Mouse (Mus musculus): ENCODE measurements around the gene Daam1. TPM values are rescaled to one million over a fixed set of nuclear protein-coding genes. Genes with fewer than 3 reads are reported as not detected.

The Daam1 gene
- total RNA-seq, 2 experiments from 2014 or later = 12.3 to 14.6 TPM

DNA sequence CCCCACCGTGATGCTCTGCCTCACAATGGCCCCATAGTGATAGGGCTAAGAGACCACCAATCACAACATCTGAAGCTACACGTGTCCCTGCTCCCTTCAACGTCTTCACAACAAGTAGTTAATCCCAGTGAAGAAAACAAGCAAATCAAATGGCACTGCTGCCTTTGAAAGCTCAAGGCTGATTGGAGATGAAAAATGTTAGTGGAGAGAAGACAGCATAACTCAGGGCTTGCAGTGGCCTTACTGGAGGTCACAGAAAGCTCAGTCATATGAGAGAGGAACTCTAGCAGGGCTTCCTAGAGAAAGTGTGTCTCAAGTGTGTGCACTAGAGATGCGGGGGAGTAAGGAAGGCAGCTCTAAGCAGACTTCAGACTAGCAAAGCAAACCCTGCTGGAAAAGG is 131.7 kb downstream of the Daam1 start:
- no peak for ATAC-seq (ENCODE audit: poor library complexity, severe bottlenecking)

DNA sequence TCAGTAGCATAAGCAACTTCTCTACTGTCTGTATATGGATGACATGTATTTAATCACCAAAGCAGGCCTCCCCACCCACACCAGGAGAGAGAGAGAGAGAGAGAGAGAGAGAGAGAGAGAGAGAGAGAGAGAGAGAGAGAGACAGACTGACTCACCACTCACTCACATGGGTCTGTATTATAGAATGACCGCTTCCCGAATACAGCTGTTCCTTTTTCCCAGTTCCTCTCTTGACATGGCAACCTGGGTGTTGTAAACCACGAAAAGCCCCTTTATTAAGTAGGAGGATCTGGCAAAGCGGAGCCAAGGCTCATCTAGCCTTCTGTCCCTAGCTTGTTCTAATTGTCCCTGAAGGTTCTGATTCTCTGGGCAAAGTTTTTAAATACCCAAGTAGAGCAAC is 137.7 kb downstream of the Daam1 start:
- ATAC-seq (ENCODE audit: poor library complexity, severe bottlenecking) = peak; percentile 92

DNA sequence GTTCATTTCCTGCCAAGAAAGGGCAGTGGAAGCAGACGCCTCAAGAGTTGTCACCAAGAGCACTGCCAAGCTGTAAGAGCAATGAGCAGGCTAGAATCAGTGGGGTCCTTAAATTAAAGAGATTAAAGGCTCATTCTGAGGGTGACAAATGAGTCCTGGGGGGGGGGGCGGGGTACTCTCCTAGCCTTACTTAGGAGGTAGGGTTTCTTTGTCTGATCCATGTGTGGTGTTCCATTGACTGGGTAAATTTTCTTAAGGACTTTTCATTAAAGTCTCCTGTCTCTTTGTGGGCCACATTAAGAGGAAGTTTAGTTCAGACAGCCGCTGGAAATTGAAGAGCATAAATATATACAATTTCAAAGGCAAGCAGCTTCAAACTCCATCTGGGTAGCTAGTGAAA is 138.1 kb downstream of the Daam1 start:
- peak; percentile 7; the same call in 1 of the 2 replicates for ATAC-seq (ENCODE audit: poor library complexity, severe bottlenecking)

DNA sequence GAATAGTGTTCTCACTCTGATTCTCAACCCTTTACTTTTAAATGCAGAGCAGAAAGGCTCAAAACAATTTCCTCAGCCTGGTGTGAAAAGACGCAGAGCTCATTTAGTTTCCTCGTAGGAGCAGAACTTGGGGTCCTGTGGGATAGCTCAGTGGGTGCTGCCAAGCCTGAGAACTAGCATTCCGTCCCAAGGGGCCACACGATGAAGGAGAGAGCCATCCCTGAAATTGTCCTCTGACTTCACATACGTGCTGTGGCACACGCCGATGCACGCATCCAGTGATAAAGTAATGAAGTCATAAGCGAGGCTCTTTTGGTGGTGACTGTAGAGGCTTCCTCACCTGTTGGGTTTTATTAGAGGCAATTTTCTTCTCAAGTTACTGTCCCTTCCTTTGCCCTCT is 138.6 kb downstream of the Daam1 start:
- no peak for ATAC-seq (ENCODE audit: poor library complexity, severe bottlenecking)

DNA sequence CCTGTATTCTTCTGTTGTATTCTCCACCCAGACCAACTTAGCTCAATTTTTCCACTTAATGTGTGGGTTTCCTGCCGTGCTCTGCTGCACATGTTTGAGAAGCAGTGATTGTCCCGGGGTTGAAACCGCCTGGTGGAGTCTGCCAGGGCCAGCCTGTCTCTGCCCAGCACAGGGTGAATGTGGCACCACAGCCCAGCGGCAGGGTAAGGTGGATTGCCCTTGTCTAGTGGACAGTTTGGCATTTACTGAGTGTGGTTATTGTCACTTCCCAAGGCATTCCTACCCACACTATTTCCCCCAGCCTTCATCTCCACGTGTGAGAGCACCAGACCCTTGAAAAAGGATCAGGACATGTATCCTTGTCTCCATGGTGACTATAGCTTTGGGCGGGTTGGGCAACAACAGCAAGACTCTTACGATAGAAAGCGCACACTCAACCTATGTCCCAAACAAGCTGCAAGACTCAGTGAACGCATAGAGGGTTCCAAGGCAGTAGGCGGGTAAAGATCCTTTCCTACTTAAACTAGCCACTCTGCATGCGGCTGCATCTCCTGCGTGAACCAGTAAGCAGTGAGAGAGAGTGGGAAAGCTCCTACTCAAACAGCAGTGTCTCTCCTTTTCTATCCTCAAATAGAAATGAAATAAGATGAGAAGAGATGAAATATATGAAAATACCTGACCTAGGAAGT is 139.2 kb downstream of the Daam1 start:
- ATAC-seq (ENCODE audit: poor library complexity, severe bottlenecking) = no peak

DNA sequence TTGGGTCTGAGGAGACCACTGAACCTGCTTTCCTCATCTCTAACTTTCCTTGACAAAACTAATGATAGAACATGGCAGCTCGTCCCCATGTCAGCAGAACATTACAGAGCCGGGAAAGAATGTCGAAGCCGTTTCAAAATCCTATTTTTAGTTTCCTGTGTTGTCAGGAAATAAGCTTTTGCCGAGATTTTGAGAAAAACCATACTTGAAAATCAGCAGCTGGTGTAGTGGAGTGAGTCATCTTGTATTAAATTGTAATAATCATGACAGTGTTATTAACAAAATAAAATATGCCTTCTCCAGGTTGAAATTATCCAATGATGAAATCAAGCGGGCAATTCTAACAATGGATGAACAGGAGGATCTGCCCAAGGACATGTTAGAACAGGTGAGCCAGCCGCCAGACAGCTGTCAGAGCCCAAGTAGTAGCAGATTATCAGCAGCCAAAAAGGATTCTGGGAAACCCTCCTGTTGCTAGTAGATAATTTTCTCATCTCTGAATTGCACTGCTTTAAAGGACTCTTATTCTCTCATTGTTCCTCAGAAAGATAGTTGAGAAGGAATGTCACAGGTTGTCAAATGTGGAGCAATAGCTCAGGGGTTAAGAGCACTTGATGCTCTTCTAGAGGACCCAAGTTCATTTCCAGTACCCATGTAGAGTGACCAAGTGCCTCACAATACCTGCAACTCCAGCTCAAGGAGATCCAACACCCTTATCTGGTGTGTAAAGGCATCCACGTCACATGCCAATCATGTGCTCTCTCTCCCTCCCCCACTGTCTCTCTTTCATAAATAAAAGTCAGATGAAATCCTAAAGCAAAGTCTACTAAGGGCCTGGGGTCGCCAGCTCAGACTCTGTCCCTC is 140.1 kb downstream of the Daam1 start:
- ATAC-seq (ENCODE audit: poor library complexity, severe bottlenecking) = no peak

DNA sequence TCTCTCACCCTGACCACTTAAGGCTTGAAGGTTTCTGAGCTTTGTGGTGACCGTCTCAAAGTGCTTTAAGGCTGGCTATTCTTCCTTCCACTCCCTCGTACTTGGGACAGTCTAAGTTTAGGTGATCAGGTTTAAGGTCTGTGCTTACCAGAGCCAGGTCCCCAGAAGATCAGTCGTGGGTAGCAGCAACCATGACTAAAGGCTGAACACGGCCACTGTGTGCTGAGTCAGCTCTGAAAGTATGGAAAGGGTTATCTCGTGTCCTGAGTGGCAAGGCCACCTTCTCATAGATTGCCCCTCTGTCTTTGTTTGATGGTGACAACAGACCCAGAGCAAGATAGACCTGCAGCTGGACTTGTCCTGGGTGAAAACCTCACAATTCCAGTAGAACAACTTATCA is 141.2 kb downstream of the Daam1 start:
- ATAC-seq (ENCODE audit: poor library complexity, severe bottlenecking) = no peak

DNA sequence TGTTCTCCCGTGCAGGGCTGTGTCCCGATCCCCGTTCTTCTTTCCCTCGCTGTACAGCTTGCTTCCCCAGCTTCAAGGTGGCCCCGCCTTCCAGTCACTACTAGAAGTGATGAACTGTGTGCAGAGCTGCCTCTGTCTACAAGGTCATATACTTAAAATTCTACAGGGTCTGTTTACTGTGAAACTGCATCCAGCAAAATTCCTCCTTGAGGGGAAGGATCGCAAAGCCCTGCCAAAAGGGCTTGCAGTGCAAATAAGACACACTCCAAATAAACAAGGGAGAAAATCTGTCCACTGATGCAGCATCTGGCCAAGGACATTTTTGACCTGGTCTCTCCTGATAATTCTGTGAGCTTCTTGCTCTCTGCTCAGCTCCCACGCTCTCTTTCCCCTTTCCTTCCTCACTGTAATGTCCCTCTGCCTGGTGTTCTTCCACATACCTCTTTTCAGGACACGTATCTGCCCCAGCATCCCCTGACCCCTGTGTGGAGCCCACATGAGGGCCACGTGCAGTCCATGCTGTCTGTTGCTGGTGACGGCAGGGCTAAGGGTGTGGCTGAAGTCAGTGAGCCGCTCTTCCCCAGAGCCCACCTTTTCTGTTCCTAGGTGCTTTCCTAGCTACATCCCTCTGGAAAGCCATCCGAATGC is 141.9 kb downstream of the Daam1 start:
- ATAC-seq (ENCODE audit: poor library complexity, severe bottlenecking) = no peak

DNA sequence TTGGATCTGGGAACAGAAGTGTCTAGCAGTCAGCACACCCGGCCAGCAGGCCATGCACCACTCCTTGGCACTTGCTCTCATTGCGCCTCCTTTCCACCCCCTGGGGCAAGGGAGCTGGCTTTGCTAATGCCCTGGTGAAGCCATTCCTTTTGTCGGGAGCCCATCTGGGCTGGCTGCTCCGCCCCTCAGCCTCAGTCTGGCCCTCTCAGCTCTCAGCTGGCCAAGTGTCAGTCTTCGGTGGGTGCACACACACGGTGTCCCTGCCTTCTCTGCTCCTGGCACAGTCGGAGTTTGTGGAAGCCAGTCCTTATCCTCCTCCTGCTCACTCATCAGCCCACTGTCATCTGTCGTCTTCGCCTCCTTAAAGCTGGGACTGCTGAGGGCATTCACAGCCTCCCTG is 142.7 kb downstream of the Daam1 start:
- no peak for ATAC-seq (ENCODE audit: poor library complexity, severe bottlenecking)

DNA sequence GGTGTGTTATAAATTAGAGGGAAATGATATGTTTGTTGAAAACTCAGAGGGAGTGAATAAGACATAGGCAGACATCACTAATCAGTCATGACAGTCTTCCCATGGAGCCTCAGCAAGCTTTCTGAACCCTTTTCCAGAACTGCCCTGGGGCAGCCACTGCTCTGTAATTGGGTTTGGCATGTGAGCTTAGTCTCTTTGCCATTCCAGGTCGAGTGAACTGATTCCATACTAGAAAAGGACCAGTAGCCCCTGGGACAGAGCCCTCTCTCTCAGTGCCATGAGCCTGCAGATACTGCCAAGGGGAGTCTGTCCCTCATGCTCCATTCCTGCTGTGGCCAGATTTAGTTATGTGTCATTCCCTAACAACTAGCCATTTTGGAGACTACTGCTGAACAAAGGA is 144.7 kb downstream of the Daam1 start:
- no peak for ATAC-seq (ENCODE audit: poor library complexity, severe bottlenecking)

DNA sequence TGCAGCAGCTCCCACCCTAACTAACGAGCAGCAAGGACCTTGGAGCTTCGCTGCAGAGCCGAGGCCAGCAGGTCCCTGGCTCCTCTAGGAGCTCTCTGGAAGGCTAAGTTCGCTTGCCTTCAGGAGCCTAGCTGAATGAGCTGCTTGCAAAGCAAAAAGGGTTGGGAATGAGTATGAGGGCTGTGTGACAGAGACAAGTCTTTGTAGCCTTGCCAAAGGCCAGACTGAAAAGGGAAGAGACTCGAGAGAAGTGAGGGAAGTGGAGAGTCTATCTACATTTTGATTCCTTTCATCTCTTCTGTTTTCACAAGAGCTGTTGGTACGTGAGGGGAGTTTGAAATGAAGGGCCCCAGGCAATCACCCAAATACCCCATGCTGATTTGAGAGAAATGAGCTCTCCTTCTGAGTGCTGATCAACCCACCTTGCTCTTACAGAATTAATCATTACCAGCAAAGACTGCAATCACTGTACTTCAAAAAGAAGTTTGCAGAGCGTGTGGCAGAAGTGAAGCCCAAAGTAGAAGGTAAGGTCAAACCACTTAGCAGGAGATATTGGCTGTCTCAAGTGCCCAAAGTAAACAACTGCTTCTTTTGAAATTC is 145.6 kb downstream of the Daam1 start:
- ATAC-seq (ENCODE audit: poor library complexity, severe bottlenecking) = 0 out of 2 replicates have a peak, but pooled peaks have one; percentile 28

DNA sequence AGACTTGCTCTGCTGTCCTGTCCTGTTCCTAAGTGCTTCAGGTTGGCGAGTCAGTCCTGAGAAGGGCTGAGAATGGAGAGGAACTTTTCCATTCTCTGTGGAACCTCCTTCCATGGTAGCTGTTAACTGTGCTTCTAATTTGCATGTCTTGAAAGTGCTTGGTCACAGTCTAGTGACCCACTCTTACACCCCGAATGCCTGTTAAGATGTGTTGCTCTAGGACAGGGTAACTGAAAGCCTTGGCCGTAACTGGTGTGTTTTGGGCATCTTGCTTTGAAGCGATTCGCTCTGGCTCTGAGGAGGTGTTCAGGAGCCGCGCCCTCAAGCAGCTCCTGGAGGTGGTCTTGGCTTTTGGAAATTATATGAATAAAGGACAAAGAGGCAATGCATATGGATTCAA is 146.5 kb downstream of the Daam1 start:
- no peak for ATAC-seq (ENCODE audit: poor library complexity, severe bottlenecking)

DNA sequence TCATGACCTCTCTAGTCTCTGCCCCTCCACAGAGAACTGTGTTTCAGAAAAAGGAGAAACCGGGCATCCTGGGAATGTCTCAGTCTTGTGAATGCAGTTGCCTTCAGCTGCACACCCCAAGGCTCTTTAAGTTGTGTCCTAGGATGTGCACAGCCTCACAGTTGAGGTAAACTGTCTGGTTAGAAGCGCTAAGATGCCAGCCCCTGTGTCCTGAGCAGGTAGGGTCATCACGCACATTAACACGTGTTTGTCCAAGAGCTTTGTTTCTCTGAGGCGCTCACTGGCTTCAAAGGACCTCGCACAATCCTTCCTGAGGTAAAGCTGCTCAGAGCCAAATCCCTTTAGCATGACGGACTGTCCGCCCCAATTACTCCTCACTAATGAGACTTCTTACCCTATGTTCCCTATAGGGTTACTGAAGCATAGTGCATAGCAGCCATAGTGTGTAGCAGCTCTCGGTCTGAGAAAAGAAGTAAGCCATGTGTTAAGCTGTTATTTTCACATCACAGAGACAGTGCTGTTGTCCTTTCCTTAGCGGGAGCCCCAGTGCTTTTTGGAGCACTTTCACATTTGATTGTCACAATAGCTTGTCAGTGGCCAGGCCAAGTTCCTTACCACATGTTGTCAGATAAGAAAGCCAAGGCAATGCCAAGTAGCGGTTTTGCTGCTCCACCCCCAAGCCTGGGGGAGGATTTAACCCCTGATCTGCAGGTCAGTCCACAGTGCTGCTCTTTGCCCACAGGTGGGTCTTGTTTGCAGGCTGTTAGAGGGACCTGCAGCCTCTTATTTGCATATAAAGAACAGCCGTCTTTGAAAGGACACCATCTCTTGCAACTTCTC is 147.9 kb downstream of the Daam1 start:
- ATAC-seq (ENCODE audit: poor library complexity, severe bottlenecking) = peak; percentile 52

DNA sequence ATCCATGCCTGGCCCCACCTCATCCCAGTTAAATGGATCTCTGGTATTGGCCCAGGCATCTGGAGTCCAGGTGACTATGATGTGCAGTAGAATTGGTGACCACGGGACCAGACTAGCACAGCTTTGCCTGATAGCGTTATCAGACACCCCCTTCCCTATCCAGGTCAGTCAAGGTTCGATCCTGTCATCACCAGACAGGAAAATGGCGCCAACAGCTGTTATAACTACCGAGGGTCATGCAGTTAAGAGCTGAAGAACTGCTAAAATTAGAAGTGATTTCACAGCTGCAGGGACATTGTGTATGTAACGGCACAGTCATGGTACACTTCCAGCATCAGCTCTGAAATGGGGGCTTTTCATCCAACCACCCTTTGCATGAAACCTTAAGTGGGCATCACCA is 149.3 kb downstream of the Daam1 start:
- ATAC-seq (ENCODE audit: poor library complexity, severe bottlenecking) = no peak

DNA sequence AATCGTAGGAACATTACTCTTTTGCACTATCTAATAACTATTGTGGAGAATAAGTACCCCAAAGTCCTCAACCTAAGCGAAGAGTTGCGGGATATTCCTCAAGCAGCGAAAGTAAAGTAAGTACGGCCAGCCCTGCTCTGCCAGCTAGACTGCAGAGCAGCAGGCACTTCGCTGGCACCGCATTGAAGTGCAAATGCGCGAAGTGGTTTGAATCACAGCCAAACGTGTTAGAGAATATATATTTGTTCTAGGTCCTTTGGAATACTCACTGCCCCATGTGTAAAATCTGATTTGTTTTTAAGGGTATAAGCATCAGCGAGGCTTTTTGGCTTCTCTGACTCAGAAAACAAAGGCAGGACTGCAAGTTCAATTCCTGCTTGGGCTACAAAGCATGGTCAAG is 149.9 kb downstream of the Daam1 start:
- no peak for ATAC-seq (ENCODE audit: poor library complexity, severe bottlenecking)

DNA sequence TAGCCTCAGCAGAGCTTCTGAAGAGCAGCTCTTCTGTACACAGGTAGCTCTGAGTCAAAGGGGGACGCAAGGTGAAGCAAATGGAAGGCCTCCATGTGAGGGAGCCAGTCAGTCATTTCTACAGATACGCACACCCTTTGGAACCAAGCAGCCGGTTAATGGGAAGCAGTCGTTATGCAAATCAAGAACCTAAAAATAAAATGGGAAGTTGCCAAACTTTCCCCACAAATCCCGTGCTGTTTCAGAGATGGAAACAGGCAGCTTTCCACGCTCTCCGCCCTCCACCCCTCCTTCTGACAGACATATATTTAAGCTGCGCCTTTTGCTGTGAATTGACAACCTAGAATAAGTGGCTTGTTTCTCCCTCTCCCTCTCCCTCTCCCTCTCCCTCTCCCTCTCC is 150.4 kb downstream of the Daam1 start:
- peak; percentile 57 for ATAC-seq (ENCODE audit: poor library complexity, severe bottlenecking)

DNA sequence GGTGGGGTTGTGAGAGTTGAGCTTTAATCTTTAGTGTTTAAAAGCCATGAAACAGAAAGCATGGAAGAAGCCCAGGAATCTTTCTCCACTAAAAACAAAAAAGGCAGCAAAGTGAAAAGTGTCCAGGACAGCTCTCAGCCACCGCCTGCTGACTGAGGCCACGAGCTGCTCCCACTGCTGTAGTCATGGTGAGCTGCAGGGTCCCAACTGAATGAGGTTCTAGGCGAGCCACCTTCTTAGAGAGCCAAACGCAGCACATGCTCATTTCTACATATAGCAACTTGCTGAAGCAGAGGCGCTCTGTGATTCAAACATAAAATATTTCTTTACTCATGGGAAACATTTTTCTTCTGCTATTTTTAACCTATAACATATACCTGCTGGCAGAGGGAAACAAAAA is 150.9 kb downstream of the Daam1 start:
- ATAC-seq (ENCODE audit: poor library complexity, severe bottlenecking) = no peak

DNA sequence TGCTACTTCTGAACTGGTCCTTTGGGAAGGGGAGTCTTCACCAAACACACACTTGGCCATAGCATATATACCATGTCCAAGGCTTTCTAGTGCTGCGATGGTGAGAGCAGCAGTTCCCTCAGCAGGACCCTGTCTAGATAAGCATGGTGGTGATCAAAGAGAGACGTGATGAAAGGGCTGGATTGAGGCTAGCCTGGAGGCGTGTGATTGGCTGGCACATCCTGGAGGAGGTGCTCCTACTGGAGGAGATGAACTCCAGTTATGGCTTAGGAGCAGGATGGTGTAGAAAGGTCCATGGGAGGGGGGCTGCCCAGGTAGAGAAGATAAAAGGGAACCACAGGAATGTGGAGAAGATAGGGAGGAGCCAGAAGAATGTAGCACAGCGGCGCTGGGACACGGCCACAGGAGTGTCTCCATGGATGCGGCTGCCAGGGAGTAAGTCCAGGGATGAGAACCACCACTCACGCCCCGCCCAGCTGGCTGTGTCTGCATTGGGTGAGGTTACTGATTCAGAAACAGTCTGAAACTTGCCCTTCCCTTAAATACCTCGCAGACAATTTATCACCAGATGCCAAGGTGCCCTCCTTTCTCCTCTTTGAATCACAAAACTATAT is 152.3 kb downstream of the Daam1 start:
- ATAC-seq (ENCODE audit: poor library complexity, severe bottlenecking) = no peak

DNA sequence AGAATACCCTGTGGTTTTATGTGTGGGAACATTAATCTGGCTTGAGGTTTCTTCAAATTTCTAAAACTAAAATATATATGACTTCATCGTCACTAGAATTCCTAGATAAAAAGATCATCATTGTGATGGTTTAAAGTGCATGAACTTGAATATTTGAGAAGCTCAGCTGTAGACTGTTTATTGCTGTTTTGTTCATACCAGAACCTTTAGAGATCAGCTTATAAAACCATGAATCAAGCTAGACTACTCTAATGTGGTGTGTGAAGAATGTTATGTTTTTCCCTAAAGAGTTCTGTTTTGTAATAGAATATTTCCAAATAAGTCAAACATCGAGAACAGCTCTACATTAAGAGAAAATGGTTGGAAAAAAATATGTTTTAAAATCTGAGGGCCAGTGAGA is 156.3 kb downstream of the Daam1 start:
- ATAC-seq (ENCODE audit: poor library complexity, severe bottlenecking) = no peak

DNA sequence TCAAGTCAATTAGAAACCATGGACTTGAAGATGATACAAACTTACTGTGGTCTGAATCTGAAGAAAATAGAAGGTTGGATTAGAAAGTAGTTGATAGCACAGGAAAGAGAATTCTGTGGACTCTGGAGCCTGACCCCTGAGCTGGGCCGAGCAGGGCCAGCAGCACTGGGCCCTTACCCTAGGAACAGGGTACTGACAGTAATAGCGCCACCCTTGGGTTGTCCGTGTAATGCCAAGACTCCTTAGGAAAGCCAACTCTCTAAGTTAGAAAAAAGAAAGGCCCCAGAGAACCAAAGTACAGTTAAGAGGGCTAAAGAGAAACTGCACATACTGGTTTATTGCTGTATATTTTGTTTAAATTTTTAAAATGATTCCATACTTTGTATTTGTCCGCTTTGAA is 157.0 kb downstream of the Daam1 start:
- no peak for ATAC-seq (ENCODE audit: poor library complexity, severe bottlenecking)

Measured in megakaryocyte, adult 5-6 weeks (primary cell).